Mouse (Mus musculus) myocyte (in vitro differentiated cells): ENCODE data around the gene Memo1.

ENCODE experiments used
- E2F4 ChIP-seq: IDR thresholded peaks from one replicate; pipeline ENCODE4 v1.6.1; 2011; ENCODE audit warnings: mild to moderate bottlenecking, control low read depth, moderate library complexity; ENCODE audit not compliant: insufficient read depth
- MAX ChIP-seq: IDR thresholded peaks from one replicate; pipeline ENCODE4 v1.6.1; 2011; ENCODE audit warnings: low read depth, mild to moderate bottlenecking, control low read depth
- MYOD1 ChIP-seq, 3 experiments: IDR thresholded peaks; one replicate each; pipeline ENCODE4 v1.6.1; 2011; ENCODE audit warnings: control low read depth in 2 of 3, low read depth in 2 of 3, mild to moderate bottlenecking in 2 of 3, moderate library complexity in 1 of 3; ENCODE audit not compliant: insufficient read length in 2 of 3, control insufficient read depth in 1 of 3
- MYOG ChIP-seq, 3 experiments: IDR thresholded peaks; one replicate each; pipeline ENCODE4 v1.6.1; 2011; ENCODE audit warnings: control low read depth in 2 of 3, low read depth in 2 of 3, mild to moderate bottlenecking in 2 of 3; ENCODE audit not compliant: insufficient read length in 2 of 3, control insufficient read depth in 1 of 3, insufficient read depth in 1 of 3
- POLR2A ChIP-seq: IDR thresholded peaks from one replicate; pipeline ENCODE4 v1.6.1; 2011; ENCODE audit warnings: low read depth, mild to moderate bottlenecking, control low read depth, moderate library complexity; ENCODE audit not compliant: insufficient read length
- POLR2AphosphoS2 ChIP-seq: IDR thresholded peaks from one replicate; pipeline ENCODE4 v1.6.1; 2011; ENCODE audit warnings: low read depth, control low read depth; ENCODE audit not compliant: insufficient read length
- REST ChIP-seq: IDR thresholded peaks from one replicate; pipeline ENCODE4 v1.6.1; 2011; ENCODE audit warnings: mild to moderate bottlenecking, control low read depth, moderate library complexity; ENCODE audit not compliant: insufficient read depth, insufficient read length
- SRF ChIP-seq: IDR thresholded peaks from one replicate; pipeline ENCODE4 v1.6.1; 2011; ENCODE audit warnings: low read depth; ENCODE audit not compliant: control insufficient read depth, insufficient read length
- TCF12 ChIP-seq: IDR thresholded peaks from one replicate; pipeline ENCODE4 v1.6.1; 2011; ENCODE audit warnings: mild to moderate bottlenecking, control low read depth; ENCODE audit not compliant: poor library complexity, insufficient read depth, severe bottlenecking
- USF1 ChIP-seq: IDR thresholded peaks from one replicate; pipeline ENCODE4 v1.6.1; 2011; ENCODE audit warnings: low read depth, mild to moderate bottlenecking, control low read depth, moderate library complexity

- TF ChIP-seq POLR2A: no peak
- TF ChIP-seq MAX: no peak
- no peak for TF ChIP-seq POLR2AphosphoS2
- TF ChIP-seq SRF: no peak
- no peak for TF ChIP-seq USF1
- TF ChIP-seq TCF12: no peak
- TF ChIP-seq MYOD1 (IDR thresholded peaks at IDR 0.05; ENCODE audit: control insufficient read depth in 1 of 3, insufficient read length in 2 of 3, low read depth in 2 of 3): no peak
- TF ChIP-seq MYOG (IDR thresholded peaks at IDR 0.05; ENCODE audit: control insufficient read depth in 1 of 3, insufficient read depth in 1 of 3, insufficient read length in 2 of 3, low read depth in 2 of 3): no peak
- no peak for TF ChIP-seq REST
- TF ChIP-seq E2F4: no peak
Measured at GRCm38 (mm10) chr17:74322400-74323054, 27.2 kb upstream of the Memo1 start.
